ENCODE assay signal across 15 mouse cellular contexts in genomic region chr2:145056219-145056618, GRCm38 (mm10).
A peak's percentile ranks its signal among the peaks of the same experiment; 100 is the strongest.
DNase-seq lines count a peak whose midpoint lies in the region; ATAC-seq and TF ChIP-seq lines count a peak whose summit lies in the region.
"Had no signal": no experiment of that assay in that cellular context is flagged by ENCODE, and none has a peak within 500 bp of the region (broad histone marks: within the 10 kb centered on the region; RNA-seq: fewer than 3 reads in every experiment).

No protein-coding gene starts in this region.

- peak; percentile 97 for ATAC-seq in frontal cortex, adult (ENCODE audit: low TSS enrichment)
- ATAC-seq in embryonic facial prominence, embryonic 14.5 days (ENCODE audit: low read depth), result no peak; the same call in 1 of the 2 replicates
- no peak for ATAC-seq in kidney, embryonic 14.5 days (ENCODE audit: low FRiP score, low TSS enrichment)
- ATAC-seq: lung, postnatal 0 days had no signal

- intact Hi-C loops in heart, adult 2 months (cut with DNase I), result no loop called here

- H3K27ac ChIP-seq in embryonic facial prominence, embryonic 14.5 days (replicated peaks; ENCODE audit: low read depth, low read length), result no peak overlapping the region; the same call in 1 of the 2 replicates
- H3K27ac ChIP-seq in heart, adult 2 months, result no peak overlapping the region
- H3K27ac ChIP-seq in kidney, embryonic 14.5 days (ENCODE audit: low read depth, low read length), result no peak overlapping the region
- H3K27ac ChIP-seq: forebrain, embryonic 10.5 days; liver, embryonic 13.5 days had no signal

- no peak for TF ChIP-seq POLR2A in heart, adult 2 months (IDR thresholded peaks at IDR 0.05; ENCODE audit: insufficient read depth, low read depth, low read length)

- DNase-seq in frontal cortex, postnatal 10 days (ENCODE audit: low spot score in 2 of 2), result no peak
- peak; percentile 27 for DNase-seq in right cerebral cortex, adult 18-20 months
- no peak for DNase-seq in right cerebral cortex, postnatal 14 days
- DNase-seq in embryonic facial prominence, embryonic 14.5 days (ENCODE audit: low spot score), result peak; percentile 54
- DNase-seq in heart, adult 2 months, result no peak
- DNase-seq in testis, postnatal 14 days (ENCODE audit: low spot score), result no peak
- DNase-seq: kidney, postnatal 14 days; liver, embryonic 13.5 days; thymus, postnatal 25 days had no signal

- no peak for TF ChIP-seq EP300 in heart, adult 2 months (IDR thresholded peaks at IDR 0.05; ENCODE audit: insufficient read depth, low read depth, low read length)

- no peak overlapping the region for H3K4me2 ChIP-seq in embryonic facial prominence, embryonic 14.5 days (ENCODE audit: low read depth, low read length)
- no peak overlapping the region for H3K4me2 ChIP-seq in kidney, embryonic 14.5 days (replicated peaks; ENCODE audit: low read depth, low read length)
- H3K4me2 ChIP-seq: heart, embryonic 11.5 days; liver, embryonic 13.5 days had no signal

- H3K4me3 ChIP-seq in embryonic facial prominence, embryonic 14.5 days (ENCODE audit: low read depth, low read length), result no peak overlapping the region
- no peak overlapping the region for H3K4me3 ChIP-seq in heart, adult 2 months
- no peak overlapping the region for H3K4me3 ChIP-seq in kidney, embryonic 14.5 days (ENCODE audit: low read length)
- H3K4me3 ChIP-seq: forebrain, embryonic 10.5 days; liver, embryonic 13.5 days; megakaryocyte, embryonic 14.5 days had no signal

- WGBS in embryonic facial prominence, embryonic 14.5 days, result 68% methylated on average over 3 of the region's 3 CpGs
- 64% methylated on average over 3 of the region's 3 CpGs for WGBS in heart, adult 2 months
- 81% methylated on average over 3 of the region's 3 CpGs for WGBS in kidney, embryonic 14.5 days

- no peak for TF ChIP-seq CTCF in heart, adult 2 months (IDR thresholded peaks at IDR 0.05)

- no peak overlapping the region for H3K9ac ChIP-seq in embryonic facial prominence, embryonic 14.5 days (ENCODE audit: low read depth, low read length)
- H3K9ac ChIP-seq in heart, adult 2 months (ENCODE audit: low read depth, low read length), result no peak overlapping the region
- no peak overlapping the region for H3K9ac ChIP-seq in kidney, embryonic 14.5 days (ENCODE audit: low read depth, low read length)
- H3K9ac ChIP-seq: liver, embryonic 13.5 days had no signal

- no peaks in the 10 kb centered on the region for H3K9me3 ChIP-seq in embryonic facial prominence, embryonic 14.5 days (ENCODE audit: control insufficient read depth, low read length)
- H3K9me3 ChIP-seq in kidney, embryonic 14.5 days (ENCODE audit: control insufficient read depth, low read length), result no peaks in the 10 kb centered on the region
- H3K9me3 ChIP-seq: forebrain, embryonic 10.5 days; liver, embryonic 13.5 days had no signal

- no peaks in the 10 kb centered on the region for H3K36me3 ChIP-seq in embryonic facial prominence, embryonic 14.5 days (ENCODE audit: control insufficient read depth, insufficient read depth, low read length)
- no peaks in the 10 kb centered on the region for H3K36me3 ChIP-seq in heart, adult 2 months (ENCODE audit: control insufficient read depth, insufficient read depth, low read length)
- H3K36me3 ChIP-seq in kidney, embryonic 14.5 days (ENCODE audit: control insufficient read depth, insufficient read depth, low read length), result no peaks in the 10 kb centered on the region
- H3K36me3 ChIP-seq: forebrain, embryonic 10.5 days; liver, embryonic 13.5 days had no signal

- H3K4me1 ChIP-seq in embryonic facial prominence, embryonic 14.5 days (ENCODE audit: control insufficient read depth, insufficient read depth, low read length), result peaks cover 8% of the 10 kb centered on the region; the same call in 1 of the 2 replicates
- H3K4me1 ChIP-seq in heart, adult 2 months (ENCODE audit: control insufficient read depth, insufficient read depth, low read length), result no peaks in the 10 kb centered on the region
- no peaks in the 10 kb centered on the region for H3K4me1 ChIP-seq in kidney, embryonic 14.5 days (ENCODE audit: control insufficient read depth, insufficient read depth, low read length)
- H3K4me1 ChIP-seq: forebrain, embryonic 10.5 days; liver, embryonic 13.5 days had no signal

- H3K27me3 ChIP-seq in embryonic facial prominence, embryonic 14.5 days (replicated peaks; ENCODE audit: control insufficient read depth, insufficient read depth, low read length), result no peaks in the 10 kb centered on the region
- no peaks in the 10 kb centered on the region for H3K27me3 ChIP-seq in heart, adult 2 months (ENCODE audit: control insufficient read depth, insufficient read depth, low read length)
- H3K27me3 ChIP-seq in kidney, embryonic 14.5 days (ENCODE audit: control insufficient read depth, insufficient read depth, low read length), result no peaks in the 10 kb centered on the region
- H3K27me3 ChIP-seq: liver, embryonic 13.5 days had no signal

- no peaks in the 10 kb centered on the region for H3K79me2 ChIP-seq in heart, adult 2 months (replicated peaks; ENCODE audit: control insufficient read depth, insufficient read depth, low read length)

Comparison
In these comparisons a context has a peak if more than half of its experiments do, and no peak if none do; other contexts are left out.
1. DNase-seq: peak in right cerebral cortex, adult 18-20 months (single experiment) and embryonic facial prominence, embryonic 14.5 days (single experiment); none in frontal cortex, postnatal 10 days (0 of 2), right cerebral cortex, postnatal 14 days (single experiment), heart, adult 2 months (0 of 2) and testis, postnatal 14 days (single experiment).